Mouse (Mus musculus) CD4-positive helper T cell, adult 2 months (primary cell): ENCODE data around the gene C1ql4.
"Not testable (repeated sequence)": the region's sequence is repeated elsewhere in the genome, so short reads cannot be mapped to it uniquely, and the experiment has no call there.

Experiments
- DNase-seq: peaks from one replicate; pipeline ENCODE4 v3.0.0-alpha.2; 2012; ENCODE audit warnings: low read depth, missing footprints, low spot score

C1ql4 gene

GRCm38 (mm10) chr15:99099139-99099556 lies 11.5 kb upstream of the C1ql4 start:
- peak; percentile 24 for DNase-seq

GRCm38 (mm10) chr15:99098493-99098861 lies 10.9 kb upstream of the C1ql4 start:
- no peak for DNase-seq

GRCm38 (mm10) chr15:99097840-99098492 lies 10.3 kb upstream of the C1ql4 start:
- DNase-seq: no peak

- no peak for DNase-seq
Observed at GRCm38 (mm10) chr15:99096831-99097500, 9.3 kb upstream of the C1ql4 start.

GRCm38 (mm10) chr15:99096061-99096793 lies 8.6 kb upstream of the C1ql4 start:
- no peak for DNase-seq

- no peak for DNase-seq
Observed at GRCm38 (mm10) chr15:99095356-99095755, 7.7 kb upstream of the C1ql4 start.

DNA sequence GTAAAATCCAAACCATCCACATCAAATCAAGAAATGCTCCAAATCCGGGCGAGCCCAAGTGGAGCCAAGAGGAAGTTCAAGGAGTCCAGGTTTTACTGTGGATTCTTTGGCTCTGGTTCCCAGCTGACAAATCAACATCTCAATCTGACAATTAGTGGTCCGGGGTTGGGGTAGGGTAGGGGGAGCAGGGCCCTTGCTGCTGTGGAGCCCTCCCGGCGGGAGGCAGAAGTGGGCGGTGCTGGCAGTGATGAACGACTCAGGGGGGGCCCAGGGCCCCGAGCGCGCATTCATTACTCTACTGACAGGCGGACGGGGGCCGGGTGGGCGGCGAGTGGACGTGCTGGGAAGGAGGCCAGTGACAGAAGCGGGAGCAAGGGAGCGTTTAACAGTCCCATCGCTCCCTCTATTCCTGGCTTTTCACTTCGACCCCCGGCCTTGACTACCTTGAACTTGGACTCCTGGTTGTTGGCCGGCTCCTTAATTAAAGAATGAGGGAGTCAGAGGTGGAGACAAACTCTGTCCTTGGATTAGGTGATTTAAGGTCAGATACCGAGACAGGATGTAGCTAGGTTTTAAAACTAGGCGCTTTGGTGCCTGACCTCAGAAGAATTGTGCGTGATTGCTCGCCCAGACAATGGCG lies 7.1 kb upstream of the C1ql4 start:
- DNase-seq: no peak

DNA sequence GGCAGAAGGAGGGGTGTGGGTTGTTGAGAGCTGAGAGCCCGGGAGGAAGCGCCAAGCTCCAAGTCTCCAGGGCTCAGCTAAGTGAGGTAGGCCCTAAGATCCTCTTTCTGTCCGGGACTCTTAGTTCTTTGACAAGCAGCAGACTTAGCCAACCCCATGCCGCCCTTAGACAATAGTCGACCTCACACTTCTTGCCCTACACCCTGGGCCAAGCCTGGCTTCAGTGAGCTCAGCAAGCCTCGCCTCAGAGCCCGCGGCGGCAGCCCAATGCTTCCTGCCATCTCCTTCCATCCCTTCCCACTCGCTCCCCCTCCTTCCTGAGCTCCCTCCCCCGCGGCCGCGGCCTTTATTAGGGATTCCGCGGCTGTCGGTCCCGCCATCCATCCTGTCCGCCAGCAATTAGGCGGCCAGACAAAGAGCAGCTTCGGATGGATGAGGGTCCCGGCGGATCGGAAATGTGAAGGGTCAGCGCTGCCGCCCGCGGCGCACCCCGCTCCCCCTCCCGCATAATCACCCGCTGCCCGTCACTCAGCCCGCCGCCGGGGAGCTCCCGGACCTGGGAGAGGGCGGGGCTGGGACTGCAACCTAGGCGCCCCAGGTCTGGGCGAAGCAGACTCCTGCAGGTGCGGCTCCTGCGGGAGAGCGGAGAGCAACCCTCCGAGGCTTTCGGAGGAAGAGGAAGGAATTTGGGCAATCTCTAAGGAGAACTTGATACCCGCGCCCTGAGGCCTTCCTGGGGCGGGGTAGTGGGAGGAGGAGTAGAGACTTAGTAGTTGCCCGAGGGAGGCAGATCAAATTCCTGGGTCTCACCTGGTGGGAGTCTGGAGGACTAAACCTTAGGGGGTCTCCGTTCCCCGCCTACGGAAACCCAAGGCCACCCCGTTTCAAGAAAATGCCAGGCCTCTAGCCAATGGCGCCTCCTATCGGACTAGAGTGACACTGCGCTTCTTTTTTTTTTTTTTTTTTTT lies 6.0 kb upstream of the C1ql4 start:
- no peak for DNase-seq

DNA sequence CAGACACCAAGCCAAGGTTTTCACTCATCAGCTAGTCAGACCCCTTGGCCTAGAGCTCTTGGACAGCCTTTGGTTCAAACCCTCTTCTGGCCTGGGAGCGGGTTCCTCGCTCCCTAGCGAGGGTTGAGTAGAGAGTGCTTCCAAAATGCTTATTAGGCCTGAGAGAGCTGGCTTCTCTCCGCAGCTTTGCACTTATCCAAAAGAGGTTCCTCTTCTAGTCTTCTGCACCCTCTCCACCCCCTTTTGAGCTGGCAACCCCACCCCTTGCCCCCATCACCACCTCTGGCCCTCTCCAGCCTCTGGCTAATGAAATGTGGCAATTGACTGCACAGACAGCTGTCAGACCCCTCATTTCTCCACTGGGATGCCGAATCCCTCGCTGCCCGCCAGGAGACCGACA lies 5.3 kb upstream of the C1ql4 start, which contains the start of gene Dnajc22:
TSS of gene Dnajc22 (plus strand) at position 301 of the 400 bp plus-strand sequence.
- DNase-seq: no peak

GRCm38 (mm10) chr15:99089069-99089468 lies 1.5 kb upstream of the C1ql4 start:
- DNase-seq: no peak

DNA sequence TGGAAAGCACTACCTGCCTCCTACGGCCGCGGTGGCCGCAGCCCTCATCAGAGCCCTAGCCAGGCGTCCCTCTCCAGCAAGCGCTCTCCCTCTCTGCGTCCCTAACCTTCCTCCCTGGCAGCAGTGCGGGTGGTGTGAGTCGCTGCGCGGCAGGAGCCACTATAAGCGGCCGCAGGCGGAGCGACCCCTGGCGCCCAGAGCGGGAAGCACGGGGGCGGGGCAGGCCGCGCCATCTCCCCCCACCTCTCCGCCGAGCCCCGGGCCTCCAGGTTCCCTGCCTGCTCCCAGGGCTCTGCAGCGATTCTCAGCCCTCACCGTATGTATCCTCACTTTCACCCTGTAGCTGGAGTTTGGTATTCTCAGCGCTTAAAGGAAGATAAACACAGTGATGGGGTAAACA lies 675 bp upstream of the C1ql4 start:
- peak; percentile 86 for DNase-seq

DNA sequence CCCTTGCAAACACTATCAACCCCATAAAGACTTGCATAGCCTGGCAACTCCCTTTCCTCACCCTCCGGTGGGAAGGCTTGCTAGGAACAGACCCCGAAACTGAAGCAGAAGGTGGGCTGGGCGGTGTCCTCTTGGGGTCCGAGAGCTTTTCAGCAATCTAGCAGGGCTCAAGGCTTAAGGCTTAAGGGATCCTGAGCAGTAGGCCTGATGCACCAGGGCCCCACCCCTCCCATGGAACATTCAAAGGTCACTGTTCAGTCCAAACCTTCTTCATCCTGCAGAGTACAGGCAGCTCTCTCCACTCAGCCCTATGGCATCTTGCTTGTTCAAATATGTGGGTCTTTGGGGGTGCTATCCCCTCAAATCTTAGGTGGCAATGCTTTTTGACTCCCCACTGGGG lies 1.6 kb downstream of the C1ql4 start:
- no peak for DNase-seq

DNA sequence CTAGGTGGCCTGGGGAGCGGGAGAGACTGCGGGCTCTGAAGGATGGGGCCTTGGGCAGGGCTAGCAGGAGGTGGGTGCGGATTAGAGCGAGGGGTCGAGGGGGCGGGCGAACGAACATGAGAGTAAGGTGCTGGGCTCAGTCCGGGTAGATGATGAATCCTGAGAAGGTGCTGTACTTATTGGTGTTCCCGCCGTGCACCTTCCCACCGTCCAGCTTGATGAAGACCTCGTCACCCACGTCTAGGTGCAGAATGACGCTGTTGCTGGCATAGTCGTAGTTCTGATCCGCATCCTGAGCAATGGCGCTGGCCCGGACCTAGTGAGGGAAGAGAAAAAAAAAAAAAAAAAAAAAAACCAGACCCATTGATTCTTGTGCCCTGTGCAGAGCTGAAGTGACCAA lies 3.0 kb downstream of the C1ql4 start:
- DNase-seq: no peak

DNA sequence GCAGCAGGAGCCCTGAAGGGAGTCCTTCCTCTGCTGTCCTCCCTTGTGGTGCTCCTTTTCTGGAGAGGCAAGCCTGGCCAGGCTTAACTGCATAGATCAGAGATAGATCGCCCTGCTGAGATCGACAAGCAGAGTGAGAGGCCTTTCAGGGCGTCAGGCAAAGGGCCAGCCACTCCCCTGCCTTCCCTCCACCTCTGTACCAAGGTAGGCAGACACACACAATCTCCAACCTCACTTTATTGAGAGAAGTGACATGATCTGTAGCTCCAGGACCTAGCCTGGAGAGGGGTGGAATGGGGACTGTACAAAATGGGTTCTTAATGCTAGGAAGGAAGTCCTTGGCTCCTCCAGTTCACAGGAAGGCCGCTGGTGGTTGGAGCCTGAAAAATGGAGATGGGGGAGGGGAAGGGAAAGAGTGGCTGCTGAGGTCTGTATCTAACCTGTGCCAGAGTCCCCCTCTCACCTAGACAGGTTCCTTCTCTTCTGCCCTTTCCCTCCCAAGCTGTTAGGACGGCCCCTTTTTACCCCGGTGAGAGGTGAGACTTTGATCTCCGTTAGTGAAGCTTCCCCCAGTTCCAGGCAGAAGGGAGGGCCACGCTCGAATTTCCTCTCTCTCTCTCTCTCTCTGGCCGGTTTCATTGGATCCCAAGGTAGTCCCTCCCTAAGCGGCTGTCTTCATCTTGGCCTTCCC lies 3.6 kb downstream of the C1ql4 start:
- no peak for DNase-seq

DNA sequence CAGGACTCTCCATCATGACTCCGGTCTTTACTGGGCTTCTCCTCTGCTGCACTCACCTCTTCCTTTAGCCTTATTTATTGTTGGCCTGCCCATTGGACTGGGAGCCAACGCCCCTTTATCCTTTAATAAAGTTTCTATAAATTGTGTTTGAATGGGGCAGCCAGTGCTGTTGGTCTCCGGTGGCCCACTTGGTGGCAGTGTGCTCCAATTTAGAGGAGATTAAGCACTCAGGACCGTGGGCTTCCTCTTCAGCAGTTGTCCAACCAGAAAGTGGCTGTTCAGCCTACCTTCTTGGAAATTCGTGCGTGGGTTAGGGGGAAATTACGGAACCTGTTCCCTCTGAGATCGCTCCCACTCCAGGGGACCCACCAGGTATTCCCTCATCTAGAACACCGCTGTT lies 4.4 kb downstream of the C1ql4 start:
- peak; percentile 37 for DNase-seq

- no peak for DNase-seq
Observed at GRCm38 (mm10) chr15:99082840-99083239, 4.8 kb downstream of the C1ql4 start.

DNA sequence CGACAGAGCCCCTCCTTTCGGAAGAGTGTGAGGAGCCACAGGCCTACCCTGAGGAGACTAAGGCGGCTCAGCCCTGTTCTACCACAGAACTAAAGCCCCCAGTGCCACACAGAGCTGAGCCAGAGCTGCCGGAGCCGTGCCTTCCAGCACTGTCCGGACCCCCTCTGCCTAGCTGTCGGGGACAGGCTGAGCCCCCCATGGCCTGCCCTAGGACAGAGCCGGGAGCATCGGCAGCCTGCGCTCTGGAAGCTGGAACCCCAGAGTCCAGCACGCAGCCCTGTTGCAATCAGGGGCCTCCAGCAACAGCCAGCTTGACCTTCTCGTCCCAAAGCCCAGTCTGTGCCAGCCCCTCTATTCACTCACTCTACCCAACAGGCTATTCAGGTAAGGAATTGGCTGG lies 5.3 kb downstream of the C1ql4 start:
- no peak for DNase-seq

DNA sequence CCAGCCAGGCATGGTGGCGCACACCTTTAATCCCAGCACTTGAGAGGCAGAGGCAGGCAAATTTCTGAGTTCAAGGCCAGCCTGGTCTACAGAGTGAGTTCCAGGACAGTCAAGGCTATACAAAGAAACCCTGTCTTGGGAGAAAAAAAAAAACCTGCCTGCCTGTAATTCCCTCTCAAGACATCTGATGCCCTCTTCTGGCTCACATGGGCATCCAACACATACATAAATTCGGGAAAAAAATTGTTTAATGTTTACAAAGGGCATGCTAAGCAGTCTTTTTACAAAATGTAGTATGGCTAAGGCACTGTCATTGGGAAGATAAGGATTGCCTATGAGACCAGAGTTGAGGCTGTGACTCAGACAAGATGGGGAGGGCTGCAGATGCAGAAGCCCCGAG lies 7.8 kb downstream of the C1ql4 start:
- no peak for DNase-seq

DNA sequence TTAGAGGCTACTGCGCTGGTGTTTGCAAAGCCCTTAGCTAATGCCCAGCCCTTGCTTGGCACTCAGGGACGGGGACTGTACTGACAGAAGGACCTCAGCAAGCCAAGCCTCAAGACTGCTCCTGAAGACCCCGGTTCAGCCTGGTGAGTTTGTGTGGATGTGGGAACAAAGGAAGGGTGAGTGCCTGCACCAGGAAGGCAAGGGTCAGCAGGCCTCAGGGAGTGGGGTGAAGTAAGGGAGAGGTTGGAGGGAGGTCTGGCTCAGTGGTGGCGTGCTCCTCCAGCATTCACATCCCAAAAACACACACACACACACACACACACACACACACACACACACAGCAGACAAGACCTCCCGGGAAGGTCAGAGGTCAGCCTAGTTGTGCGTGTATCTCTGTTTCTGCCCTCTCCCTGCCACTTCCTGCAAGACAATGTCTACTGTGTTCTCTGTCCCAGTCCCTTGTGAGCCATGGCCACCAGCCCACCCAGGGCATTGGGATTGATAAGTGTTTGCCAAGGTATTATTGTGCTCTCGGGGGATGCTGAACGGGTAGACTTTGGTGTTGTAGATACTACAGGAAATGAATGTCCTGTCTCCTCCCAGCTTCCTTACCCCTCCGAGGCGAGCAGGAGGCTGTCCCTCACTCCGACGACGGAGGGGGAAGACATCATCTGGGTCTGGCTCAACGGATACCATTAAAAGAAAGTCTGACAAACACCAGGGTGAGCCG lies 9.3 kb downstream of the C1ql4 start:
- DNase-seq: no peak

GRCm38 (mm10) chr15:99076011-99076410 lies 11.6 kb downstream of the C1ql4 start:
- DNase-seq: not testable (repeated sequence)
